Mouse (Mus musculus): ENCODE results near the gene Cd244a. TPM values are rescaled to one million over a fixed set of nuclear protein-coding genes. Genes with fewer than 3 reads are reported as not detected.

Cd244a gene
- 1.8 and 3.1 TPM in 2 replicates for polyA plus RNA-seq (2012; rRNA removed)

GRCm38 (mm10) chr1:171558898-171559297, at the start of gene Cd244a:
Cd244a (plus strand) TSS chr1:171559193.
- 63% methylated on average over 4 of the region's 4 CpGs for WGBS
- DNase-seq = no peak
- H3K4me3 ChIP-seq (replicated peaks; ENCODE audit: extremely low read depth, low read depth, low read length) = no peak within 1 kb of the TSS
- no peaks in the 10 kb centered on the region for H3K4me1 ChIP-seq (ENCODE audit: control insufficient read depth, insufficient read depth, low read length)
- TF ChIP-seq CTCF (IDR thresholded peaks at IDR 0.05; ENCODE audit: insufficient read depth, low read length) (no peak), POLR2A (IDR thresholded peaks at IDR 0.05; ENCODE audit: borderline replicate concordance, extremely low read depth, low read depth, low read length) (no peak)

GRCm38 (mm10) chr1:171513234-171513633, 45.8 kb upstream of the Cd244a start:
- no peak for DNase-seq
- no peak overlapping the region for H3K4me3 ChIP-seq (replicated peaks; ENCODE audit: extremely low read depth, low read depth, low read length)
- no peaks in the 10 kb centered on the region for H3K4me1 ChIP-seq (ENCODE audit: control insufficient read depth, insufficient read depth, low read length)
- 89% methylated on average over 2 of the region's 2 CpGs for WGBS
- TF ChIP-seq CTCF (IDR thresholded peaks at IDR 0.05; ENCODE audit: insufficient read depth, low read length) = no peak
- TF ChIP-seq POLR2A (IDR thresholded peaks at IDR 0.05; ENCODE audit: borderline replicate concordance, extremely low read depth, low read depth, low read length) = no peak

- 70% methylated on average over 1 of the region's 1 CpGs for WGBS
- TF ChIP-seq POLR2A (IDR thresholded peaks at IDR 0.05; ENCODE audit: borderline replicate concordance, extremely low read depth, low read depth, low read length) (no peak), CTCF (IDR thresholded peaks at IDR 0.05; ENCODE audit: insufficient read depth, low read length) (no peak)
- no peak for DNase-seq
- Histone ChIP-seq H3K4me1 (ENCODE audit: control insufficient read depth, insufficient read depth, low read length) (no peaks in the 10 kb centered on the region), H3K4me3 (replicated peaks; ENCODE audit: extremely low read depth, low read depth, low read length) (no peak overlapping the region)
Observed at GRCm38 (mm10) chr1:171513760-171514159, 45.2 kb upstream of the Cd244a start.

GRCm38 (mm10) chr1:171515039-171515438, 44.0 kb upstream of the Cd244a start:
- no peak for DNase-seq
- TF ChIP-seq CTCF (IDR thresholded peaks at IDR 0.05; ENCODE audit: insufficient read depth, low read length) (0 out of 2 replicates have a peak, but pooled peaks have one; percentile 6), POLR2A (IDR thresholded peaks at IDR 0.05; ENCODE audit: borderline replicate concordance, extremely low read depth, low read depth, low read length) (no peak)
- 20% methylated on average over 1 of the region's 1 CpGs for WGBS
- H3K4me3 ChIP-seq (replicated peaks; ENCODE audit: extremely low read depth, low read depth, low read length) = no peak overlapping the region
- H3K4me1 ChIP-seq (ENCODE audit: control insufficient read depth, insufficient read depth, low read length) = no peaks in the 10 kb centered on the region

DNA sequence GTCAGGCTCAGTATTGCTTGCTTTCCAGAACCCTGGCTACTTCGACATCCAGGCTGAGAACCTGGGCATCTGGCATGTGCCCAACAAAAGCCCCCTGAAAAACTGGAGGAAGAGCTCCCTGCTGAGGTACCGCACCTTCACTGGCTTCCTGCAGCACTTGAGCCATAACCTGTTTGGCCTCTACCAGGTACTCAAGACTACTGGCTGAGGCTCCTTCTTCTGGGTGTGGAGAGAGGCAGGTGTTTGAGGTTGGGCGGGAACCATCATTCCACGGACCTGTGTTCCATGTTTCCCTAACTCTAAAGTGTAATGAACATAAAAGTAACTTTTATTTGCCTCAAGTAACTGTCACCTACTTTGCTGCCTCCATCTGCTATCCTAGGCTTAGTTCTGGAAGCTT, 43.4 kb upstream of the Cd244a start:
- DNase-seq = no peak
- TF ChIP-seq CTCF (IDR thresholded peaks at IDR 0.05; ENCODE audit: insufficient read depth, low read length) (no peak), POLR2A (IDR thresholded peaks at IDR 0.05; ENCODE audit: borderline replicate concordance, extremely low read depth, low read depth, low read length) (no peak)
- Histone ChIP-seq H3K4me1 (ENCODE audit: control insufficient read depth, insufficient read depth, low read length) (no peaks in the 10 kb centered on the region), H3K4me3 (replicated peaks; ENCODE audit: extremely low read depth, low read depth, low read length) (no peak overlapping the region)
- WGBS = 67% methylated on average over 4 of the region's 4 CpGs

- 93% methylated on average over 4 of the region's 4 CpGs for whole genome bisulfite sequencing
- no peak for DNase-seq
- Histone ChIP-seq H3K4me3 (replicated peaks; ENCODE audit: extremely low read depth, low read depth, low read length) (no peak overlapping the region), H3K4me1 (ENCODE audit: control insufficient read depth, insufficient read depth, low read length) (no peaks in the 10 kb centered on the region)
- no peak for TF ChIP-seq CTCF (IDR thresholded peaks at IDR 0.05; ENCODE audit: insufficient read depth, low read length)
- TF ChIP-seq POLR2A (IDR thresholded peaks at IDR 0.05; ENCODE audit: borderline replicate concordance, extremely low read depth, low read depth, low read length) = no peak
Observed at GRCm38 (mm10) chr1:171531367-171531766, 27.6 kb upstream of the Cd244a start.

GRCm38 (mm10) chr1:171532830-171533229, 26.2 kb upstream of the Cd244a start:
- TF ChIP-seq POLR2A (IDR thresholded peaks at IDR 0.05; ENCODE audit: borderline replicate concordance, extremely low read depth, low read depth, low read length) (no peak), CTCF (IDR thresholded peaks at IDR 0.05; ENCODE audit: insufficient read depth, low read length) (peak; percentile 29; the same call in 1 of the 2 replicates)
- H3K4me3 ChIP-seq (replicated peaks; ENCODE audit: extremely low read depth, low read depth, low read length) = no peak overlapping the region
- no peak for DNase-seq
- WGBS = 49% methylated on average over 2 of the region's 2 CpGs
- no peaks in the 10 kb centered on the region for H3K4me1 ChIP-seq (ENCODE audit: control insufficient read depth, insufficient read depth, low read length)

GRCm38 (mm10) chr1:171534557-171534956, 24.4 kb upstream of the Cd244a start:
- no peak for DNase-seq
- TF ChIP-seq POLR2A (IDR thresholded peaks at IDR 0.05; ENCODE audit: borderline replicate concordance, extremely low read depth, low read depth, low read length) = no peak
- TF ChIP-seq CTCF (IDR thresholded peaks at IDR 0.05; ENCODE audit: insufficient read depth, low read length) = no peak
- no peaks in the 10 kb centered on the region for H3K4me1 ChIP-seq (ENCODE audit: control insufficient read depth, insufficient read depth, low read length)
- no peak overlapping the region for H3K4me3 ChIP-seq (replicated peaks; ENCODE audit: extremely low read depth, low read depth, low read length)

DNA sequence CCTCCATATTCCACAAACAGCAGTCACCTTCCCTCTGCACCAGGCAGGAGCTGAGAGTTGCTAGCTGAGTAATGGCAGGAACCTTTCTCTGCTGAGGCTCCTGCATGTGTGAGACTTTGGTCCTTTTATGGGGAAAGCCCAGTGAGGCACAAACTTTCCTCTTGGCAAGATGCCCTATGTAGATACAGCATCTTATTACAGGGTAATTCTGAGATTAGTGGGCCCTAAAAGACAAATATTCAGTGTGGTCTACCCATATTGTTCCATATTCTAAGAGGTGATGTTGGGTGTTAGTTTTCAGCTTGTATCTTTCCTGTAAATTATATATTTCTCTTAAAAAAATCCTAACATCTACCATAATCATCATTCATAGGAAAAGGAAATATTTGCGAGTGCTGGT, 23.8 kb upstream of the Cd244a start, which contains the start of gene Itln1:
Gene Itln1 (minus strand): TSS at position 101 of the 400 bp plus-strand sequence.
- no peak for DNase-seq
- WGBS = 91% methylated on average over 1 of the region's 1 CpGs
- TF ChIP-seq POLR2A (IDR thresholded peaks at IDR 0.05; ENCODE audit: borderline replicate concordance, extremely low read depth, low read depth, low read length) = no peak
- no peak for TF ChIP-seq CTCF (IDR thresholded peaks at IDR 0.05; ENCODE audit: insufficient read depth, low read length)
- no peaks in the 10 kb centered on the region for H3K4me1 ChIP-seq (ENCODE audit: control insufficient read depth, insufficient read depth, low read length)
- no peak within 1 kb of the TSS for H3K4me3 ChIP-seq (replicated peaks; ENCODE audit: extremely low read depth, low read depth, low read length)

GRCm38 (mm10) chr1:171540694-171541093, 18.3 kb upstream of the Cd244a start:
- H3K4me1 ChIP-seq (ENCODE audit: control insufficient read depth, insufficient read depth, low read length) = no peaks in the 10 kb centered on the region
- no peak for TF ChIP-seq CTCF (IDR thresholded peaks at IDR 0.05; ENCODE audit: insufficient read depth, low read length)
- TF ChIP-seq POLR2A (IDR thresholded peaks at IDR 0.05; ENCODE audit: borderline replicate concordance, extremely low read depth, low read depth, low read length) = no peak
- no peak for DNase-seq
- no peak overlapping the region for H3K4me3 ChIP-seq (replicated peaks; ENCODE audit: extremely low read depth, low read depth, low read length)
- WGBS = 80% methylated on average over 1 of the region's 1 CpGs

All from lung, adult 2 months (tissue).